Mouse (Mus musculus) effector memory CD4-positive, alpha-beta T cell, adult 5 months (primary cell): ENCODE data around the gene Camkmt. TPM values are rescaled to one million over a fixed set of nuclear protein-coding genes. Genes with fewer than 3 reads are reported as not detected.

Source experiments
- polyA plus RNA-seq: library from polyadenylated mRNA; unstranded; fragments of 100-300 nt; shearing (Covaris generic); gene quantifications from one replicate; pipeline ENCODE4 v1.2.1, GENCODE M21; 2017

Camkmt gene
- polyA plus RNA-seq = 6.4 TPM

GRCm38 (mm10) chr17:85090120-85091099 is at the start of gene Camkmt, which contains the start of gene Prepl:
Gene Camkmt, plus strand, starts transcription at chr17:85090552.
Gene Prepl, minus strand, starts transcription at chr17:85090241.

Other genes with a start within 250 kb of the Camkmt start
- 140 TPM for gene Ppm1b, start 133.8 kb upstream of the Camkmt start, polyA plus RNA-seq
- 0.45 TPM for gene Slc3a1, start 62.2 kb upstream of the Camkmt start, polyA plus RNA-seq
- 14.8 TPM for gene Prepl, start 311 bp upstream of the Camkmt start, polyA plus RNA-seq